Mouse (Mus musculus): Measurements from ENCODE around the gene Nat14.
A peak's percentile ranks its signal among the peaks of the same experiment; 100 is the strongest.

The Nat14 gene

DNA sequence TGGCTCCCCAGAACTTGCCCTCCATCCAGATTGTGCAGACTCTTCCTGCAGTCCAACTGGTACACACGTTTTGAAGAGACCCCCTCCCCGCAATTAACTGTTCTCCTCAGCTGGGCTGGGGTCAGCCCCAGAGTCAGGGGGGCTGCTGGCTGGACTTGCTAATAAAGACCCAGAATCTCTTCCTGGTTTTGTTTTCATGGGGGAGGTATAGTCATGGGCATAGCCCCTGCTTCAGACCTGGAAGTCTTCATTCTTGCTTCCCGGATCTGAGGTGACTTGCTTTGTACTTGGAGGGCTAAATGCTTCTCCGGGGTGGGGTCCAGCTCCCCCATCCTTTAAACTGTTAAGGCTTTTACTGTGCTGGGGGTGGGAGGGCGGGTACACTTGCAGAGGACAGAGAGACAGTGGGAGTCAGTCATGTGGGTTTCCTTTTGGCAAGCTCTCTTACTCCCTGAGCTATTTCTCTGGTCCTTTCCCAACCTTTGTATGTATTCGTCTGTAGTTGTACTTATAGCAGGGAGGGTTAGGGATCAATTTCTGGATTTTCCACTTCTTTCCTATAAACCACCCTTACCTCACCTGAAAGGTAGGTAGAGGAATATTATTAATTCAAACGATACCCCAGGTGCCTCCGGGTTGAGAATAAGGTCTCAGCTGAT, at the start of gene Nat14:
Nat14 (plus strand) TSS at position 205 of the 659 bp plus-strand sequence.
- DNase-seq: no peak

DNA sequence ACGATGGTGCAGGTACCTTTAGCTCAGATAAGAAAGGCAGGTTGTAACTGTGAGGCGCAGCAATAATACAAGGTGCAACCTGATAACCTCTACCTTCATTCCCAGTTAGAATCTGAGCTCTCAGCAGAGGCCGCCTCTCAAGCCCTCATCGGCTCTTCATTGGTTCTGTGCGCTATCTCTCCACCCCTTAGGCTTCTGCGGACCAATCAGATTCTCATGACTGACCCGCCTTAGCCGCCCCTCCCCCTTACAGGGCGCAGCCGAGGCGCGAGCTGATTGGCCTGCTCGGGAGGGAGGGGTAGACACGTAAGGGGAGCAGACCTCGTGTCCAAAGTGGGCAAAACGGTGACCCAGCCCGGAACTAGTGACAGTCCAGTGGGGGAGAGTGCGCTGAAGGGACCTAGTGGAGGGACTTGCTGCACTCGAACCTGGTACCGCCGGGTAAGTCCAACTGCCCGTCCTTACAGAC, 45.0 kb upstream of the Nat14 start, which contains the start of gene Isoc2a:
Isoc2a (plus strand) TSS at position 401 of the 469 bp plus-strand sequence.
- DNase-seq: peak; percentile 93 to 98

DNA sequence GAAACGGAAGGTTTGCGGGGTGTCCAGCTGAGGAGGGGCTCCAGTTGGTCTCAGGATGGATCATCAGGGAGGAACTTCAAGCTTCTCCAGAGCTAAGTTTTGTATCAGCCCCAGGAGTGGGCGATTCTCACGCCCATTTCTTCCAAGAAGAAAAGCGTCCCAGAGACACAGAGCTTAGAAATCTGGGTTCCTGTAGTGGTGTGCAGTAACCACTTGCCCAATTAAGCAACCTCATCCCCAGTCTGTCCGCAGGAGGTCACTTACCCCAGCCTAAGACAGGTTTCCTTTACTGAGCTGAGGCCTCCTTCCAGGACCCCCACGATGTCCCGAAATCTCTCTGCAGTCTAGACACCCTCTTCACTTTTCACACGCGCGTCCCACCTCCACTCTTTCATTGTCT, 44.6 kb upstream of the Nat14 start:
- DNase-seq: no peak

DNA sequence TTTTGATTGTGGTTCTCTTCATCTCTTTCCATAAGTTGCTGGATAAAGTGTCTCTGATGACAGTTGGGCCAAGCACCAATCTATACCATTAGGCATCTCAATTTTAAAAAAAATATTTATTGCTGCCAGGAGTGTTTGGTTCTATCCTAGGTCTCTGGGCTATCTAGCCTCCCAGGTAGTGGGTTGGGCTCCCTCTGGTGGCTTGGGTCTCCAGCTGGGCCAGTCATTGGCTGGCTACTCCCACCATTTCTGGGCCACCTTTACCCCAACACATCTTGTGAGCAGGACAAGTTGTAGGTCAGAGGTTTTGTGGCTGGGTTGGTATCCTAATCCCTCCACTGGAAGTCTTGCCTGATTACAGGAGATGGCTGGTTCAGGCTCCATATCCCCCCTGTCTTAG, 43.6 kb upstream of the Nat14 start:
- peak; percentile 63 to 73 for DNase-seq

DNA sequence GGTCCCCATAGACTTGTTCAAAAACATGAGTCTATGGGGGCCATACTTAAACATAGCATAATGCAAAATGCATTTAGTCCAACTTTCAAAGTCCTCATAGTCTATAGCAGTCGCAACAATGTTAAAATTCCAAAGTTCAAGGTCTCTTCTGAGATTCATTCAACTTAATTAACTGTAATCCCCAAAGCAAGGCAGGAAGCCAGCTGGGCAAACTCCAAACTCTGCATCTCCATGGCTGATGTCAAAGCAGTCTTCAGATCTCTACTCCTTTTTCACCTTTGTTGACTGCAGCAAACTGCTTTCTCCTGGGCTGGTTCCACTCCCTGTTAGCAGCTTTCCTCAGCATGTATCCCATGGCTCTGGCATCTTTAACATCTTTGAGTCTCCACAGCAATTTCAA, 42.8 kb upstream of the Nat14 start:
- DNase-seq: peak in 1 of 2 experiments; percentile 14

DNA sequence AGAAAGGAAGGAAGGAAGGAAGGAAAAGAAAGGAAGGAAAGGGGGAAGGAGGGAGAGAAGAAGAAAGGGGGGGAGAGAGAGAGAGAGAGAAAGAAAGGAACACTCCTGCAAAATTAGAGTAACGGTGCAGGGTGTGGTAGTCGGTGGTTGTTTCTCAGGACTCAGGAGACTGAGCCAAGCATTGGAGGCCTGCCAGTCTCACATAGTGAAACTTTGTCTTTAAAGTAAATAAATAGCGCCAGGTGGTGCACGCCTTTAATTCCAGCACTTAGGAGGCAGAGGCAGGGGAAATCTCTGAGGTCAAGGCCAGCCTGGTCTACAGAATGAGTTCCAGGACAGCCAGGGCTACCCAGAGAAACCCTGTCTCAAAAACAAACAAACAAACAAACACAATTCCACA, 35.1 kb upstream of the Nat14 start:
- DNase-seq: peak; percentile 40 to 57

DNA sequence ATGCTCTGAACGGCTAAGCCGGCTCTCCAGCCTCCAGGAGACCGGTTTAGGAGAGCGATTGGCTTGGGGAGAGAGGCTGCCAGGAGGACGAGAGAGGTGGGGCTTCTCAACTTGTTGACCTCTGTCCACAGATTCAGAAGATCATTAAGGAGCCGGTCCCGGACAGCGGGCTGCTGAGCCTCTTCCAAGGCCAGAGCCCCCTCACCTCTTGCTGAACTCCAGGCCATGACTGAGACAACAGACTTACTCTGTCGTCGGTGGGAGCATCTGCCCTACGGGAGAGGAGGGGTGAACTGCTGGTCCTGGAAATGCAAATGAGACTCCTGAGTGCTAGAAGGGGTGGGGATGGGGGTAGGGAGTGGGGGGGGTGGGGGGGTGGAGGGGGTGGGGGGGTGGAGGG, 26.6 kb upstream of the Nat14 start:
- peak in 1 of 2 experiments; percentile 31 for DNase-seq

DNA sequence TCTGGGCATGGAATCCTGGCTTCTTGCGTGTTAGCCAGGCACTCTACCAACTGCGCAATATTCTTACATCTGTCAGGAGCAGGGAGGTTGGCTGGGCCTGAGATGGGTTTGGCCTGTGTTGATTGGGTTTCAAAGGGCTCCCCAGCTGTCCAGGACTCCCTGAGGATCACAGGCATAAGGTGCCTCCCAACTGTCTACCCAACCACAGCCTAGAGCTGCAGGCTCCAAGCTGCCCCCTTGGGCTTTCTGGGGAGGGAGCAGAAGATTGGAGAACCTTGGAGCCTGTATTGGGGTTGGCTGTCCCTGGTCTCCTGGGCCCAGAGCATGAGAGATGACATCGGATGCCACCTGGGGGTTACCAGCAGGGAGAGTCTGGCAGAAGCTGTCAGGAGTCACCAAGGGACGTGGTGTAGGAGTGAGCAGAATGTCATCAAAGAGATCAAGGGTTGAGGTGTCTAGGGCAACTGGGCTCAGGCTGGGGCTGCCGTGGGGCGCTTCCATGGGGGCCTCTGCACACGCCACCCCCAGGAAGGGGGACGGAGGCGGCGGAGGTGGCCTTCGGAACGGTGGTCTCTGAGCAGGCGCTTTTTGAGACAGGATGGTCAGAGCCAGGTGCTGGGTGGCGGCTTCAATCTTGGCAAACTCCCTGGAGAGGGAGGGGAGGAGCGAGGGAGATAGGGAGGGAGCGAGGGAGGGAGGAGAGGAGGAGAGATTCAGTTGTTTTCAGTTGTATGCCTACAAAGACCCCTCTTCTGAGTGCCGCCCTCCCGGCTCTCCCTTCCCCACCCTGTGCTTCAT, 22.8 kb upstream of the Nat14 start:
- peak in 1 of 2 experiments; percentile 51 for DNase-seq

DNA sequence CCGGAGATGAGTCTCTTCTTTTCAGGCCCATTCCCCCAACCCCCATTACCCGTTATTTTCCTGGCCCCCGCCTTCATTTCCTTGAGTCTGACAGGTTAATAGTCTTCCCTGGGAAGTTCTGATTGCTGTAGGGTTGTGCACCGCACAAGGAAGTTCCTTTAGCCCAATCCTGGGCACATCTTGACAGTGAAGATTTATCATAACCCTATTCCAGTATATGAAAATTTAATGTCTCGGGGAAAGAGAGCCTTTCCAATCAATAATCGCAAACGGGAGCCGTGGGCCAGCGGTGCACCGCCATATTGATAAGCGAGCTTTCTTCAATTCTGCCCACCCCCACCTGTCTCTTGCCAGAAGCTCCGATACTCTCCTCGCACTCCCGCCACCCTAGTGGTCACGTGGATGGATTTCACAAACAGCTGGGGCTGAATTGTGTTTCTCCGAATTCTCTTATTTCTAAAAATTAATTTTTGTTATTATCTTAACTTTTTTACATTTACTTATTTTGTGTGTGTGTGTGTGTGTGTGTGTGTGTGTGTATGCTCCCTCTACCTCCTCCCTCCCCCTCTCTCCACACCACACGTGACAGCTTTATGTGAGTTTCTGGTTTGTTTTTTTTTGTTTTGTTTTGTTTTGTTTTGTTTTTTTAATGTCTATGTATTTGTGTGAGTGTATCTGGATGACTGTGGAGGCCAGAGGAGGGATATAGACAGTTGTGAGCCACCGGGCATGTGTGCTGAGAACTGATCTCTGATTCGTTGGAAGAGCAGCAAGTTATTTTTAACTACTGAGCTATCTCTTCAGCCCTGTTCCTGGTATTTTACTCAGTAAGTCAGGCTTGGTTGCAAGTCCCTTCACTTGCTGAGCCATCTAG, 21.9 kb upstream of the Nat14 start:
- DNase-seq: peak; percentile 43 to 47

DNA sequence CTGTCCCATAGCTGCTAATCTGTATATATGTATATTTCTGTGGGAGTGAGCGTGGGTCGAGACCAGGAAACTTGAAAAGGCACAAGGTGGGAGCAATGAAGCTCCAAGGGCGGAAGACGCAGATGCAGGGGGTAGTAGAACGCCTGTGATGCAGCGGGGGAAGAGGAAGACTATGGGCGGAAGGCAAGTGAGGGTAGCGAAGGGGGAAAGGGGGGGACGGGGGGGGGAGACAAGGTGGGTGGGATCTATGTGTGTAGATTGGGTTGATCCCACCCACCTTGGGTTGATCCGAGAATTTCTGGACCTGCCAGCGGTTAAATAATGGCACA, 21.3 kb upstream of the Nat14 start:
- DNase-seq: peak in 1 of 2 experiments; percentile 12

DNA sequence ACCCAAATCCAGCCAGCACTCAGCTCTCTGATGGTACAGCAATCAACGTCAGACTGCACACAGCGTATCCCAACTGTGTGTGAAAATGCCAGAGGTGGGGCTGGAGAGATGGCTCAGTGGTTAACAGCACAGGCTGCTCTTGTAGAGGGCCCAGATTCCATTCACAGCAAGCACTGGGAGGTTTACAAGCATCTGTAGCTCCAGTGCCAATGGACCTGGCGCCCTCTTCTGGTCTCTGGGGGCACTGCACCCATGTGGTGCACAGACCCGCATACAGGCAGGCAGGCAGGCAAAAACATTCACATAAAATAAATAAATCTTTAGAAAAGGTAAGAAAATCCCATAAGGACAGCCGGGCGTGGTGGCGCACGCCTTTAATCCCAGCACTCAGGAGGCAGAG, 20.7 kb upstream of the Nat14 start:
- peak in 1 of 2 experiments; percentile 45 for DNase-seq

DNA sequence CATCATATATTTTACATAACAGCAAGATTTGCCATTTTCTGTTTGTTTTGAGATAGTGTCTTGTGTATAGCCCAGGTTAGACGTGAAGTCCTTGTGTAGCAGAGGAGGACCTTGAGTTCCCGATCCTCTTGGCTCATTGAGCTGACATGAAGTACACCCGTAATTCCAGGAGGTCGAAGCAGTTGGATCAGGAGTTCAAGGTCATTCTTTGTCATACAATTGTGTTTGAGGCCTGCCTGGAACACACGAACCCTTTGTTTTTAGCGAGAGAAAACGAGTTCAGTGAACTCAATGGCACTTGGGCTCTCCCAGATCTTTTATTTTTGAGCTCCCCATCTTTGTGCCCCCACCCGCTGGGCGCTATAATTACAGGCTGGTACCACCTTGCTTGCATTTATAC, 19.4 kb upstream of the Nat14 start:
- DNase-seq: peak in 1 of 2 experiments; percentile 7

DNA sequence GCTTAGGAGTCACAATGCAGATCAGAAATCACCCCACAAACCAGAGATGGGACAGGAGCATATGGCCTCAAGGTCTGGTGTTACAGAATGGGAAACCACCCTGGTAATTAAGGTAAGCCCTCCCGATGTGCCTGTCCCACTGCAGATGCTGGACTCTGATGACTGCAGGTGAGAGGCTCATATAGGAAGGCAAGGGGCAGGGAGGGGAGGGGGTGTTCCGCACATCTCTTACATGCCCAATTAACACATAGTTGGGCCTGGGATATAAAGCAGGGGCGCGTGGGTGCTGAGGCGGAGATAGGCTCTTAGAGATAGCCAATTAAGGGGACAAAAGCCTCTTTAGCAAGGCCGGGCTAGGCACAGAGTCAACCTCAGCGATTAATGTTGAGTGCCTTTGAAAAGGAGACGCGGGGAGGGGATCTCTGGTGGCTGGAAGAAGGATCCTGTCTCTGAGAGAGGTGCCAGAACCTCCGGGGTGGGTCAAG, 15.3 kb upstream of the Nat14 start, which contains the start of gene Gm36210:
Gm36210 (minus strand) TSS at position 51 of the 485 bp plus-strand sequence.
- peak in 1 of 2 experiments; percentile 10 for DNase-seq

DNA sequence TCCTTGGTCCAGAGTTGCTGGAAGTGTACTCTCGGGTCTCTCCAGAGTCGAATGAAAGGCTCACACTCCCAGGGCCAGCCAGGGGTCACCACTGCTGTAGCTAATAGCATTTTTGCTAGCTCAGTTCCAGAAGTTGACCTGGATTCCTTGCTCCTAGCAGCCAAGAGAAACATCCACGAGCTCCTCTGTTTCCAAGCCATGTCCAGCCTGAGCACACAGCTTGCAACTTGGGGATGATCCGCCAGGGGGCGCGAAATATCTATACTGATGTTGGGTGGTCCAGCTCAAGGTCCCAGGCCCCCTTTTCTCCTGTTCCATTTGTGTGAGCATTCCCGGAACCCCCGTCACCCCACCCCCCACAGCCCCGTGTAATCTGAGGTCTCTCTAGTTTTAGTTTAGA, 10.3 kb upstream of the Nat14 start:
- DNase-seq: peak; percentile 68 to 79

DNA sequence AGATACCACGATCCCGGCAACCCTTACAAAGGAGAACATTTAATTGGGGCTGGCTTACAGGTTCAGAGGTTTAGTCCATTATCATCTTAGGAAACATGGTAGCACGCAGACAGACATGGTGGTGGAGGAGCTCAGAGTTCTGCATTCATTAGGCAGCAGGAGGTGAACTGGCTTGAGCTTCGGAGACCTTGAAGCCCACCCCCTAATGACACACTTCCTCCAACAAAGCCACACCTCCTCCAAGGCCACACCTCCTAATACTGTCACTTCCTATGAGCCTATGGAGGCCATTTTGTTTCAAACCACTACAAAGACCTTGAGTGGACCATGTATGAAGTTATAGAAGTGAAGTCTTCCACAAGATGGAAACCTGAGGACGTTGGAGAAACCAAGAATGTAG, 9.6 kb upstream of the Nat14 start:
- DNase-seq: no peak

DNA sequence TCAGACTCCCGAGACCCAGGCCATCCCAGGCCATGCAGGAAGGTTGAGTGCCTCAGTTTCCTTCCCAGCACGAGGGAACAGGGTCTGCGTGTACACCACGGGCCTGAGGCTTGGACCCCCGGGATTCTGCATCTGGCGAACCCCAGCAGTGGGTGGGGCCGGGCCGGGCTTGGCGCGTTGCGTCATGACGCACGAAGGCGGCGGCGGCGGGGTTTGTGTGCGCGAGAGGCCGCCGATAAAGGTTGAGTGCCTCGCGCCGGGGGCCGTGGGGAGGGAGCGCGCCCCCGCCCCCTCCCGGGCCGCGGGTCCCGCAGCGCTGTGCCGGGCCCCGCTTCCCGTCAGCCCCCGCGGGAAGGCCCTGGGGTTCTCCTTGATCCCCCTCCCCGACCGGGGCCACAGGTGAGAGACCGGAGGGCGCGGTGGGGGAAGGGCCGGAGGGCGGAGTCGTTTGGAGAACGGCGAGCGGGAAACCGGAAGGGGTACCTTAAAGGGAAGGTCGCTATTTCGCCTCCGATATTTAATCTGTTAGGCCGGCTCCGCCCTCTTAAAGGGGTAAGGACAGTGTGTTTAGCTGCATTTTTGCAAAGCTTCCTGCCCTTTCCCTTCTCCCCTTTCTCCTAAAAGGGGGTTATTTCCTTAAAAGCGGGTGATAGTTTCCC, 6.7 kb upstream of the Nat14 start, which contains the start of gene Zfp628:
Zfp628 (plus strand) TSS at position 211 of the 659 bp plus-strand sequence.
- DNase-seq: peak; percentile 95 to 96

DNA sequence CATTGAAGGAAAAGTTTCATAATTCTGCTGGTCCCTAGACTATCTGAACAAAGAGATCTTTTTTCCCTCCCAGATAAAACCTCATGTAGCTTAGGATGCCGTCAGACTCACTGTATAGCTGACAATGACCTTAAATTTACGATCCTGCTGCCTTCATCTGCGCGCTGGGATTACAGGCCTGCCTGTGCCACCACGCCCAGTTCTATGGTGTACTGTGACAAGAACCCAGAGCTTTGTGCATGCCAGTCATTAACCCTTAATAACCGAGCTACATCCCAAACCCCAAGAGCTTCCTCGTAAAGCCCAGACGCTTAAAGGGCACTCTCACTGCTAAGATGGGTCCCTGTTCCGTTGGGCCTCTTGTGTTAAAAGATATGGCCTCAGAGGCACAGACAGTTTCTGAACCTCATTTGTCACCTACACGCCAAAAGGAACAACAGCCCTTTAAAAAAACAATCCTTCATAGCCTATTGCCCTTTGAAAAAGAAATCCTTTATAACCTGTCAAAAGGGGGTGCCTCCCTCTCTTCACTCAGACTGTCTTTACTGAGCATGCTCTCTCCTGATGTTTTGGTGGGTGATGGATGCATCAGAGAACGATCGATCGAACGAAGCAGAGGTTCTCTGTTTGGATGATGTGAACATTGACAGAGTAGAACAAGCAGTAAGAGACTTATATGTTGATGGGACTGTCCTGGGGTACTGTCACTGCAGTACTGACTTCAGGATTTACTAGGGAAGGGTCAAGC, 6.0 kb upstream of the Nat14 start:
- DNase-seq: no peak

DNA sequence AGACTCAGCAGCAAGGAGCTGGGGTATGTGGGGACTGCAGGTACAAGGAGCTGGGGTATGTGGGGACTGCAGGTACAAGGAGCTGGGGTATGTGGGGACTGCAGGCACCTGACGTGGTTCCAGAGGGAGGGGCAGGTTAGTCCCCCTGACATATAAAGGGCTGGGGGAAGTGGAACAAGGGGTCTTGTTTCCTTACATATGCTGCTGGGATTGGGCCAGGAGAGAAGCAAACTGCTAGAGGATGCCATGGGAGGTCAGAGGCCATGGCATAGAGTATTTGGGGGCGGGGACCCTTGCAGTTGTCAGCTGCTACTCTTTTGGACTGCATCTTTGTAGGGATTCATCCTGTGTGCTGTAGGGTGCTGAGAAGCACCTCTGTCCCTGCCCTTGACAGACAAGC, 4.3 kb upstream of the Nat14 start:
- no peak for DNase-seq

DNA sequence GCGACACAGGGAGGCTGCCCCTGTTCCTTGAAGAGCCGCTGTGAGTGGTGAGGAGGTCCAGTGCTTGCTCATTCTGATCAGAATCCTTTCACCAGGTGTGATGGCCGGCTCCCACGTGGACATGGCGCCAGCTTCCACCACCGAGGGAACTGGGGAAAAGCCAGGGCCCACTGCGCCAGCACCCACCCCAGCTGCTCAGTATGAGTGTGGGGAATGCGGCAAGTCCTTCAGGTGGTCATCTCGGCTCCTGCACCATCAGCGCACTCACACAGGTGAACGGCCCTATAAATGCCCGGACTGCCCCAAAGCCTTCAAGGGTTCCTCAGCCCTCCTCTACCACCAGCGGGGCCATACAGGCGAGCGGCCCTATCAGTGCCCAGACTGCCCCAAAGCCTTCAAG, 3.1 kb upstream of the Nat14 start:
- no peak for DNase-seq

DNA sequence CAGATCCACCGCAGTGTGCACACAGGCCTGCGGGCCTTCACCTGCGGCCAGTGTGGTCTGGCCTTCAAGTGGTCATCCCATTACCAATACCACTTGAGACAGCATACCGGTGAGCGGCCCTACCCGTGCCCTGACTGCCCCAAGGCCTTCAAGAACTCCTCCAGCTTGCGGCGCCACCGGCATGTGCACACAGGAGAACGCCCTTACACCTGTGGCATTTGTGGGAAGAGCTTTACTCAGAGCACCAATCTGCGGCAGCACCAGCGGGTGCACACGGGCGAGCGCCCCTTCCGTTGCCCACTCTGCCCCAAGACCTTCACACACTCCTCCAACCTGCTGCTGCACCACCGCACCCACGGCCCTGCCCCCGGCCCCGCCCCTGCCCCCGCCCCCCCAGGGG, 2.7 kb upstream of the Nat14 start:
- DNase-seq: no peak

DNA sequence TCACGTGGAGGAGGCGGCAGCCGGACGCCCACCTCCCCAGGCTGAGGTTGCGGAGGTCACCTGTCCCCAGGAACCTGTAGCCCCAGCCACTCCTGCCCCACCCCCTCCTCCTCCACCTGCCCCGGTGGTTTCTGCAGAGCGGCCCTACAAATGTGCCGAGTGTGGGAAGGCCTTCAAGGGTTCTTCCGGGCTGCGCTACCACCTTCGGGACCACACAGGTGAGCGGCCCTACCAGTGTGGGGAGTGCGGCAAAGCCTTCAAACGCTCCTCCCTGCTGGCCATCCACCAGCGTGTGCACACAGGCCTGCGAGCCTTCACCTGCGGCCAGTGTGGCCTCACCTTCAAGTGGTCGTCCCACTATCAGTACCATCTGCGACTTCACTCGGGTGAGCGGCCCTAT, 1.9 kb upstream of the Nat14 start:
- no peak for DNase-seq

DNA sequence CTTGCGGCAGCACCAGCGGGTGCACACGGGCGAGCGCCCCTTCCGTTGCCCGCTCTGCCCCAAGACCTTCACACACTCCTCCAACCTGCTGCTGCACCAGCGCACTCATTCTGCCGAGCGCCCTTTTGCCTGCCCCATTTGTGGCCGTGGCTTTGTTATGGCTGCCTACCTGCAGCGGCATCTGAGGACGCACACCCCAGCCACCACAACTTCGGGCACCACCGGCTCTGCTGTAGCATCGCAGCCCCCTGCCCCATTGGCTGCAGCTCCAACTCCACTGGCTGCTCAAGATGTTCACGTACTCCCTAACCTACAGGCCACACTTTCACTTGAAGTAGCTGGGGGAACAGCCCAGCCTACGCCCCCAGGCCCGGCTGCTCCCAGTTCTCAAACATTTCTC, 1.3 kb upstream of the Nat14 start:
- no peak for DNase-seq

All from kidney, postnatal 25 days (tissue).